In the genomic region with DNA sequence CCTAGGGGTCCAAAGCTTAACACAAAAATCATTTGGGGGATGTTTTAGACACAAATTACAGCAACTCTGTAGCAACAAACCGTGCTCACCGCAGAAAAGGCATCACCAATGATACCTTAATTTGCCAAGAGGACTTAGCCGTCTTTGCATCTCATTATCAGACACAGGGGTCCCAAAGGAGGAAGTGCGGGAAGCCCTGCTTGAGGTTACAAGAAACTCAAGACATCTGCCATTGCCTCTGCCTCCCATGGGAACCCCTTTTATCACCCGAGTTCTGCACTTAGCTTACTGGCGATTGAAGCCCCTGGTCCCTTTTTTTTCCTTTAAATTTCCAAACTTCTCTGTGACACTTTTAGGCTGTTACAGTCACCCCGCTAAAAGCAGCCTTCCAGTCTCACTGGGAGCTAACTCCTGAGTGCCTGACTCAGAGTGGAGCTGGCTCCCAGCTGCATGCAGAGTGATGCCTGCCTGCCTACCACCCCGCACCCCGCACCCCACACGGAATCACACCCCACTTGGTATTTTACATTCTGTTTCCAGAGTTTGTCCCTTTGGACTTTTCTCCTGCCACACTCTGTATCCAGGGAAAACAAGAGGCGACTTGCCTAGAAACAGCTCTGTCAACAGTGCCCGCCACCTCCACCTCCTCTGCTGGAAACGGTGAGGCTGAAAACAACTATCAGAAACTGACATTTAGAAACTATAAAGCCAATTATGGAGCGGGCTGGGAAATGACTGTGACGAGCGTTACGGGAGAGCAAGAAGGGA, we compare ENCODE assay signal across 10 mouse cellular contexts.
DNase-seq lines count a peak whose midpoint lies in the region; ATAC-seq lines count a peak whose summit lies in the region.
"Had no signal": no experiment of that assay in that cellular context is flagged by ENCODE, and none has a peak within 500 bp of the region (broad histone marks: within the 10 kb centered on the region; RNA-seq: fewer than 3 reads in every experiment).

No protein-coding gene starts in this region.

- peak; percentile 81 for DNase-seq in heart, adult 11 months
- no peak for DNase-seq in heart, postnatal 4 days
- peak; percentile 2 to 12 for DNase-seq in left cerebral cortex, adult 18-20 months (ENCODE audit: low spot score in 2 of 2)
- no peak for DNase-seq in left cerebral cortex, postnatal 10 days (ENCODE audit: extremely low spot score in 1 of 2, low spot score in 2 of 2)
- peak; percentile 13 for DNase-seq in frontal cortex, postnatal 36 days (ENCODE audit: low spot score in 2 of 2)
- DNase-seq in right cerebral cortex, postnatal 36 days (ENCODE audit: low spot score in 2 of 2): peak; percentile 3 to 5
- DNase-seq in layer of hippocampus, adult 9-11 months: no peak

- intact Hi-C loops in left cerebral cortex, postnatal 10 days (cut with DNase I): no loop called here

- no peak for ATAC-seq in monocyte, adult 5-6 weeks (replicated peaks; ENCODE audit: insufficient number of reproducible peaks, low FRiP score, low TSS enrichment, poor library complexity, severe bottlenecking)
- ATAC-seq: forebrain, embryonic 15.5 days; hindbrain, postnatal 0 days had no signal

Comparison
In these comparisons a context has a peak if more than half of its experiments do, and no peak if none do; other contexts are left out.
1. DNase-seq: peak in heart, adult 11 months (single experiment), left cerebral cortex, adult 18-20 months (2 of 2), frontal cortex, postnatal 36 days (2 of 2) and right cerebral cortex, postnatal 36 days (2 of 2); none in heart, postnatal 4 days (single experiment), left cerebral cortex, postnatal 10 days (0 of 2) and layer of hippocampus, adult 9-11 months (single experiment).